Mouse (Mus musculus): ENCODE data around the gene Ets1. TPM values are rescaled to one million over a fixed set of nuclear protein-coding genes. Genes with fewer than 3 reads are reported as not detected.
A peak's percentile ranks its signal among the peaks of the same experiment; 100 is the strongest.

Gene Ets1
- total RNA-seq, 2 experiments from 2014 or later, result 17.2 to 17.4 TPM

DNA sequence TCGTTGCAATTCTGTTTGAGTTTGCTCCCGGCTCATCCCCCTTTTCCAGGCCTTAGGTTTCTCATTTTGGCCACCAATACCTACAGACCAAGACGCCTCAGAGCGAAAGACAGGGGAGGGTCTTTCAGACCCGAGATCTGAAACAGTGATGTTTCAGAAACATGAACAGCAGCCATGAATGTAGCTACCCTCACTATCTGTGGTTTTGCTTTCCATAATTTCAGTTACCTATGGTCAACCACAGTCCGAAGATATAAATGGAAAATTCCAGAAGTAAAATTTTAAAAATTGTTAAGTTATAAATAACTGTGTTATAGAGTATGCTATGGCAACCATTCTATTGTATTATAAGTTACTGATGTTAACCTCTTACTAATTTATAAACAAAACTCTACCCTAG lies 20.6 kb upstream of the Ets1 start:
- no peak for DNase-seq
- intact Hi-C loops (cut with DNase I), result no loop called here

- no peak for DNase-seq
- intact Hi-C loops (cut with DNase I), result no loop called here
Measured at GRCm38 (mm10) chr9:32615986-32616385, 20.0 kb upstream of the Ets1 start.

- DNase-seq, result no peak
- intact Hi-C loops (cut with DNase I), result no loop called here
Measured at GRCm38 (mm10) chr9:32616516-32617429, 19.2 kb upstream of the Ets1 start.

GRCm38 (mm10) chr9:32617430-32617768 lies 18.6 kb upstream of the Ets1 start:
- DNase-seq, result no peak
- intact Hi-C loops (cut with DNase I), result no loop called here

GRCm38 (mm10) chr9:32618544-32619120 lies 17.4 kb upstream of the Ets1 start:
- no peak for DNase-seq
- intact Hi-C loops (cut with DNase I), result no loop called here

DNA sequence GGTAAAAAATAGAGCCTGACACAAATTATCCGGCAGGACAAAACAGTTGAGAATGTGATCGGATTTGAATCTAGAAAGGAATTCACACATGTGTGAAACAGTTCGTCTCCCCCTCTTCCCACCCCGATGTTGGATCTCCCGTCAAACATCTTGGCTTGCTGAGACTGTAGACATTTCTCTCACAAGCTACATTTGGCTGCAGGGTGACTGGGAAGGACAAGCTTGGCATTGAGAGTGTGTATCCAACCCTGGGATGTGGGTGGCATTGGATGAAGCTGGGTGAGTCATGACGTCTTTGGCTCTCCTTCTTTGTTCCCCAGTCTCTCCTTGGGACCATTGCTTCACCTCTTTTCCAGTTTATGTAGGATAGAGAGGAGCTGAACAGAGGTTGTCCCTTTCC lies 16.4 kb upstream of the Ets1 start:
- intact Hi-C loops (cut with DNase I), result no loop called here
- DNase-seq, result no peak

GRCm38 (mm10) chr9:32620446-32620845 lies 15.6 kb upstream of the Ets1 start:
- DNase-seq, result no peak
- intact Hi-C loops (cut with DNase I), result no loop called here

GRCm38 (mm10) chr9:32629385-32629981 lies 6.5 kb upstream of the Ets1 start:
- DNase-seq, result no peak
- intact Hi-C loops (cut with DNase I), result no loop called here

DNA sequence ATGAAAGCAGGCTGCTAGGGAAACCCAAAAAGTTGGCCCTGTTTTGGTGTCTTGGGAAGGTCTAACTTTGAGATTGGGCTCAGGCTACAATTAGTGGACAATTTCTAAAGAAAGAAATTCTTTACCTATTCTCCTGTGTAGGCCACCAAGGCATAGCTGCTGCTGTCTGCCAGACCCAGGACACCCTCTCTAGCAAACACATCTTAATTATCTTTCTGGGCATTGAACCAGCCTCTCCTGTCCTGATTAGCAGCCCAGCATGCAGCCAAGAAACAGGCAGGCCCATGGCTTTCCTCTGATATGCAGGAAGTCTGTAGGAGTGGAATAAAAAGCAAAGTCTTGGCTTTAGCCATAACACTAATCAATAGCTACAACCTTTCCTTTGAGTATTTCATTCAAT lies 4.7 kb upstream of the Ets1 start:
- DNase-seq, result no peak
- intact Hi-C loops (cut with DNase I), result no loop called here

GRCm38 (mm10) chr9:32632237-32632636 lies 3.8 kb upstream of the Ets1 start:
- intact Hi-C loops (cut with DNase I), result no loop called here
- no peak for DNase-seq

GRCm38 (mm10) chr9:32644981-32645380 lies 9.0 kb downstream of the Ets1 start:
- no peak for DNase-seq
- intact Hi-C loops (cut with DNase I), result no loop called here

DNA sequence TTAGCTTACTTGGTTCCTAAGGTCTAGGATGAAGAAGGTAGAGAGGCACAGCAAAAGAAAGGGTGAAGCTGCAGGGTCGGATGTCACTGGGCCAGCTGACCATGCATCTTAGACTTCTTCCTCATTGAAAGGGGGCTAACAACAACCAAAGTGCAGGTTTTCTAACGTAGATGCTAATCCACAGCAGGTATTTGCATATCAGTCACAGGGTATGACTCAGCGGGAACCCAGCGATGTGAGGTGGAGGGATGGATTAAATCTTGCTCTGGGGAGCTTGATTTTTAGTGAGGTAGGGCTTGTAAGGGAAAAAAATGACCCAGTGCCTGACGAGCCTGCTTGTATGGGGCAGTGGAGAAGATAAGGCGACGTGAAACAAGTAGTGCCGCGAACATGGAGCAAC lies 9.5 kb downstream of the Ets1 start:
- no peak for DNase-seq
- intact Hi-C loops (cut with DNase I), result no loop called here

GRCm38 (mm10) chr9:32646539-32647258 lies 10.7 kb downstream of the Ets1 start:
- intact Hi-C loops (cut with DNase I), result no loop called here
- DNase-seq, result peak; percentile 31 to 38

DNA sequence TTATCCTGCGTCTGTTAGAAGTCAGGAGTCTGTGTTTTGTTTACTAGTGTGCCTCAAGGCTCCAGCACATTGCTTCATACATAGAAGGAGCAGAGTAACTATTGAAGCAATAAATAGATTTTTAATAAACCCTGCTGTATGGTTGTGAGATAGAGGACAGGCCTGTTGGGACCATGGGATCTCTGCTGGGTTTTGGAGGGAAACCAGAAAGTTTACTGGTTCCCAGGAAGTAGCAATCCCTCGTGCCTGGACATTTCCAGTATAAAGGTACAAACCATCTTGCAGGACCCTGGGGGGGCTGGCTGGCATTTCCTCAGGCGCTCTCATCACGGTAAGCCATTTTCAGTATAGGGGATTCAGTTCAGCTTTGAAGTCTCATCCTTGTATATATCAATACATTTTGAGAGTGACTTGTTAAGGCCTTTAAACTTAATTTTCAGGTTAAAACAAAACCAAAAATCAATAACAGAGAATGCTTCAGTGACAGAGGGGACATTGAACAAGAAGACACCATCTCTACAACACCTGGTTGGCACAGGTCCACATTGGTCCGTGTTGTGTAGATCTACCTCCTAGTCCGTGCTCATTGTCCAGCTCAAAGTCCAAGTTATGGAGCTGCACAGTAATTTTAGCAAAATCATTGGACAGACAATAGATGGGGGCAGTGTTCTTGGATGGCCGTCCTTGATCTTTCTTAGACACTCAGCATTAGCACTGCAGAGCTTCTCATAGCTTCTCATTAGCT lies 11.7 kb downstream of the Ets1 start:
- intact Hi-C loops (cut with DNase I), result no loop called here
- no peak for DNase-seq

DNA sequence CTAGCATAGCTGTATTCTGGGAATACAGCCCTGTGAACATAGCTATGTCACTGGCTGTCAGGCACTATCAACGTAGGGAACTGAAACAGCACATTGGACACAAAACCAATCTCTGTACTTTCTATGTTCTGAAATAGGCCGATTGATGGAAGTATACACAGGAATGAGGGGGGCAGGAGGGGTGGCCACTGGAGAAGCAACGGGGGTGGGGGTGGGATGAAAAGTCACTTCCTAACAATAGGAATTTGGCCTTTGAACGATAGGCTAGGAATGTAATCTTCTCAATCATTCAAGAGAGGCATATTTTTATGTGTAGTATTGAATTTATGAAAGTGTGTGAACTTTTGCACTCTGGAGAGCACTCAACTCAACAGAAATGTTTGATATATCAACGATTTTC lies 12.3 kb downstream of the Ets1 start:
- no peak for DNase-seq
- intact Hi-C loops (cut with DNase I), result no loop called here

DNA sequence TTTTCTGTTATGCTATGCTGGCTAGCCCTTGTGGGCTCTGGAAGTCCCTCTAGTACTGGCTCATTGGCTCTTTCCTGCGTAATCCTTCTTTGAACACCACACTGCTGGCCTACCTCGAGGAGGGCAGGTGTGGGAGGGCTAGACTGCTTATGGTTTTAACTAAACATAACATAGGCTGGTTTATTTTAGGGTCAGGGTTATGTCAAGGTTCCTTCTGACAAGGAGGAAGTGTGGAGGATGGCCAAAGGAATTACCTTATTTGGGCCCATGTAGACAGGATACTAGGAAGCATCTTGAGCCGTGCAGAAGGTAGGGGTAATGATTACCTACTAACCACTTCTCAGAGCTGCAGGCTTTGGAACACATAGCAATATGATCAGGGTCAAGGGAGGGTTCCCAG lies 14.7 kb downstream of the Ets1 start:
- intact Hi-C loops (cut with DNase I), result no loop called here
- no peak for DNase-seq

DNA sequence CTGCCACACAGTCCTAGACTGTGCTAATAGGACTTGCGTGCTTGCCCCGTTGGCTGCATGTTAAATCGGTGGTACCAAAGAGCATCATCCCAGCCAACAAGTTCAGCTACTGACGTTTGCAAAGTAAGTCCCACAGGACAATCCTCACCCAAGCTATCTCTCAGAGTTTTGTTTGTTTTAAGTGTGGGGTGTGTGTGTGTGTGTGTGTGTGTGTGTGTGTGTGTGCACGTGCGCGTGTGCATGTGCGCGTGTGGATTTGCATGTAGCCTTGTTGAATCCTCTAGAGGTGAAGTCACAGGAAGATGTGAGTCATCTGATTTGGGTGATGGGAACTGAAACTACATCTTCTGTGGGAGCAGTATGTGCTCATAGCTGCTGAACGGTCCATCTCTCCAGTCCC lies 16.1 kb downstream of the Ets1 start:
- intact Hi-C loops (cut with DNase I), result no loop called here
- no peak for DNase-seq

DNA sequence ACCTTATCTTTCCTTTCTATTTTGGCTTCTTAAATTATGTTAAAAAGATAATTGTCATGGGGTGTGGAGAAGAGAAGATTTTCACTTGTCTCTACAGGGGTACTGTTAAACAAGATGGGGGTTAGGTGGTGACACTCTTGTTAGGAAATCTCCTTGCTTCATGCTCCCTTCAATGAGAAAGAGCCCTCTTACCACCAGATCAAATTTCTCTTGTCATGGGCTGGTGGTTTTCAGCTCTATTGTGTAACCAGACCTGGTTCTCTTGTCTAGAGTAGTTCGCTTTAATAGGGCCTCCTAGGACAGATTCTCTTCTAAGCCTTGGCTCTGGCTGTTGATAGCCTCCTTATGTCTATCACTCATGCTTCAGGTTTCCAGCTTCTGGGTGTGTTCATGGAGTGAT lies 18.3 kb downstream of the Ets1 start:
- intact Hi-C loops (cut with DNase I), result no loop called here
- no peak for DNase-seq

- intact Hi-C loops (cut with DNase I), result no loop called here
- DNase-seq, result no peak
Measured at GRCm38 (mm10) chr9:32656351-32656844, 20.4 kb downstream of the Ets1 start.

- intact Hi-C loops (cut with DNase I), result no loop called here
- DNase-seq, result no peak
Measured at GRCm38 (mm10) chr9:32657124-32657523, 21.1 kb downstream of the Ets1 start.

Measured in gastrocnemius, postnatal 36 days (tissue).